Mouse (Mus musculus) liver, adult (tissue): ENCODE results near the gene Rnf224.

ENCODE experiments used
- GATA4 ChIP-seq: IDR thresholded peaks from 2 replicates; pipeline ENCODE4 v1.6.1; 2014; ENCODE audit warnings: mild to moderate bottlenecking, low read length; ENCODE audit not compliant: insufficient replicate concordance

The Rnf224 gene

DNA sequence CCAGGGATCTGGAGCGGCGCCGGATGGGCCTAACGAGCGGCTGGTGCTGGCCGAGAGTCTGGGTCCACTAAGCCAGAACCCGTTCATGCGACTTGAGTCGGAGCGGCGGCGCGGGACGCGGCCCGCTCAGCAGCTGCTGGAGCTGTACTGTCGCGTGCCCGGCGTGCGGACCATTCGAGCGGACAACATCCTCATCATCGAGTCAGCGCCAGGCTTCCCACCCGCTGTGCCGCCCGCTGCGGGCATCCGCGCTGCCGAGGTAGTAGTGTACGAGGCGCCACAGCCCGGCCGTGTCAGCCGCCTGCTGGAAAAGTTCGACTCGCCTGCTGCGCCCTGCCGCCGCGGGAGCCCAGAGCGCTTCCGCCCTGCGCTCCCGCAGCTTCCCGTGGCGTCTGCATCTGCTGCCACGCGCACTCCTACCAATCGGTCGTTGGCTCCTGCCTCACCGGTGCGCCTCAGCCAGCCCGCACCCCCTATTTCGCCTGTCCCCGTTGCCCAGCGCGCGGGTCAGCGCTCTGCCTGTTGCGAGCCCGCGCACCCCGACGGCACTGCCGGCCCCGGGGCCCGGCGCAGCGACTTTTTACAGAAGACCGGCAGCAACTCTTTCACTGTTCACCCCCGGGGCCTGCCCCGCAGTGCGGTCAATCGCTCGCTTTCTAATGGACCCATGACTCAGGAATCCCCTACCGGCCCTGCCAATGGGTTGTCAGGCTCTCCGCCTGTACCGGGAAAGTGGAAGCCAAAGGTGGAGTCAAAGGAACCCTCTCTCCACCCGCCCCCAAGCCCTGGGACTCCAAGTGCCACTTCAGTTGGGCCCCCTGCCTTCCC lies 26.4 kb upstream of the Rnf224 start:
- no peak for TF ChIP-seq GATA4

DNA sequence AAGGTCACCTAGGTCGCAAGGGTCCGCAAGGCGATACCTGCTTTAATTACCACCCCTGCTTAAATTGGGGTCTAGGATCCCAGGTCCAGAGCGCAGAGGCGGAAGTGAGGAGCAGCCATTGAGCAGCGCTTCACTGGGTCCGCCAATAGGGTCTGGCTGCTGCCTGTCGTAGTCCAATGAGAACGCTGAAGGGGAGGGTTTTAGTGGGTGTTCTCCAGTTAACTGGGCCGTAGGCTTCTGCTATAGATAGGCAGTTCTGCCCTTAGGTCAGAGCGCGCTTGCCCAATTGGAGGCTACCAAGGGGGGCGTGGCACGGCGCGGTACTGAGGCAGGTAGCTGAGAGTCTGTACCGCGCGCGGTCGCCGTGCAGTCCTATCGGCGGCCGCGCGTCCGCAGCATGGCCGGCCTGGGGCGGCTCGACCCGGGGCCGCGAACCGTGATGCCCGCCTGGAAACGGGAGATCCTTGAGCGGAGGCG lies 25.7 kb upstream of the Rnf224 start, which contains the start of gene Tprn:
Gene Tprn (plus strand): TSS at position 328 of the 477 bp plus-strand sequence.
- peak; percentile 29; the same call in 1 of the 2 replicates for TF ChIP-seq GATA4

DNA sequence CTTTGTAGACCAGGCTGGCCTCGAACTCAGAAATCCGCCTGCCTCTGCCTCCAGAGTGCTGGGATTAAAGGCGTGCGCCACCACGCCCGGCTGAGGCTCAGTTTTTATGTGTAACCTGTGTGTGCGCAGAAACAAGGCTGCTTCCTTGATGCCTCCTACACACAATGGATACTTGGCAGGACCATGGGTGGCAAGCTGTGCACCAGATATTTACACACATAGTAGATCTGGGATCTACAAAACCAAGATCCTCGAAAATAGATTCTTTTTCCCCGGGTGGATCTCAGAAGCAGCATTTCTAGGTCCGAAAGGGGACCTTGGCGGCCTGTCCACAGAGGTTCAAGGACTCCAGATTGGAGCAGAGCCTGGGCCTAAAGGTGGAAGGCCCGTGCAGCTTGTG lies 25.3 kb upstream of the Rnf224 start:
- no peak for TF ChIP-seq GATA4

DNA sequence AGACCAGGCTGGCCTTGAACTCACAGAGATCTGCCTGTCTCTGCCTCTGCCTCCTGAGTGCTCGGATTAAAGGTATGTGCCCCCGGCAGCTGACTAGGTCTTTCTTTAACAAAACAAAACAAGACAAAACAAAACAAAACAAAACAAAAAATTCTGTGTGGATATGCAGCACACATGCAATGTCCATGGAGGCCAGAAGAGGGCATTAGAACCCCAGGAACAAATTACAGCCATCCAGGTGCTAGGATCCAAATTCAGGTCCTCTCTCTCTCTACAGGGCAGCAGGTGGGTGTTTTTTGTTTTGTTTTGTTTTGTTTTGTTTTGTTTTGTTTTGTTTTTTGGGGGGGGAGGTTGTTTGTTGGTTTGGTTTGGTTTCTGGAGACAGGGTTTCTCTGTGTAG lies 22.3 kb upstream of the Rnf224 start:
- TF ChIP-seq GATA4: no peak

DNA sequence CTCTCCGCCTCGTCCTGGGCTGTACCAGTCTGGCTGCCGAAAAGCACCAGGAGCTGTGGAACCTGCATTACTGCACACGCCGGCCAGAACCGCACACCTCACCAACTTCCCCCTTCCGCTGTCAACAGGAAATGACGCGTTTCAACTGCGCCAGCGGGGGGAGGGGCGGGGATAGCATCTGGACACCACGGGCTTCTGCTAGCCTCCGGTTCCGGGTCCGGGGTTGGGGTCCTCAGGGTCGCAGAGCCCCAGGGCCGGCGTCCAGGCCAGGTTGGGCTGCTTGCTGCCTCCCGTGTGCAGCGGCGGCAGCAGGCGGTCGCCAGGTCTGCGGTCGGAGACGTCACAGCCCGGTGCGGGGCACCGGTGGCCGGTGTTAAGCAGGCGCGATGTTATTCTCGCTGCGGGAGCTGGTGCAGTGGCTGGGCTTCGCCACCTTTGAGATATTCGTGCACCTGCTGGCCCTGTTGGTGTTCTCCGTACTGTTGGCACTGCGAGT lies 18.7 kb upstream of the Rnf224 start, which contains the start of gene Tmem203:
Gene Tmem203 (plus strand): TSS at position 156 of the 496 bp plus-strand sequence.
- no peak; the same call in 1 of the 2 replicates for TF ChIP-seq GATA4

DNA sequence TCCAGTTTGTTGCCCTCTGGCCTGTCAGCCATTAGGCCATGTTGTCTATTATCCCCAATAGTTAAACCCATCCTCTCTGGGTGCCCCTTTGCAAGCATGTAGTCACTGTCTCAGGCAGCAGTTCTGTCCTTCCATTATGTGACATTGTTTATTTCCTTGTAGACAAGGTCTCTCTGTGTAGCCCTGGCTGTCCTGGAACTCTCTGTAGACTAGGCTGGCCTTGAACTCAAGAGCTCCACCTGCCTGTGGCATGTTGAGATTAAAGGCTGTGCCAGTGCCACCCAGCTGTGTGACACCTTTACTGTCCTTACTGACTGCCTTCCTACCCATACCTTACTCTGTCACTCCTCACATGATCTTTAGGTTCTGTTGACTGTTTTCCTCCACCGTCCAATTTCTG lies 15.7 kb upstream of the Rnf224 start:
- no peak for TF ChIP-seq GATA4

DNA sequence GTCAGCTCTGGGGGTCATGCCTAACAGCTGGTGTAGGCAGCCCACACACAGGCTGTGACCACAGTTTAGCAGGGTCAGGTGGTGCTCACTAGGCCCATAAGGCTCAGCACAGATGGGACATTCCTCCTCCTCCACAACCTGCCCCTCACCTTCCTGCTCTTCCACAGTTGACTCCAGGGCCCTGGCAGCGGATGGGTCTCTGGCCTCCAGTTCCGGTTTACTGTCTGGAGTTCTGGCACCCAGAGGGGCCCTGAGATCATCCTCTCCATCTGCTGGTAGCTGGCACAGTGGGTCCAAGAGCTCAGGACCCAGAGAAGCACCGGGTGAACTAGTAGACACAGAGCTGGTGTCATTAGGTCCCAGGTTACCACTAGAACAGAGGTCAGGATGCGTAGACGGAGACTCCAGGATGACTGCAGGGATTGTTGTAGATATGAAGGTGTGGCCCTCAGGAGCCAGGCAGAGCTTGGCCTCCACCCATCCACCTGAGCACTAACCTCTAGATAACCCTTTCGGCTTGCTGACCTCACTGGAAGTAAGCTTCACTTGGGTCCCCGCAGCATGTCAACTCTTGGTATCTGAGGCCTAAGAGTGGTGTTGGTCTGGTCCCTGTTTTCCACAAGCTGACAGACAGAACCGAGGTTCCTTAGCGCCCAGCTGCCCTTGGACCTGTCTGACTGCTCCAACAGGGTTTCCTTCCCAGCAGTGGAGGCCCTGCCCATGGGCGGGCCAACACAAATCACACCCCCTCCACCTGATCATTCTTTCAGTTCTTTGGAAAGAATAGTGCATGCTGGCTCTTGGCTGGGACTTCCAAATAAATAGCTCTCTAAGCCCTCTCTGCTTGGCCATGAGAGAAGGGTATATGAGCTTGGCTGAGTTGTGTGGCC lies 9.8 kb upstream of the Rnf224 start, which contains the start of gene AL732309.1:
Gene AL732309.1 (minus strand): TSS at position 681 of the 890 bp plus-strand sequence.
- TF ChIP-seq GATA4: no peak

DNA sequence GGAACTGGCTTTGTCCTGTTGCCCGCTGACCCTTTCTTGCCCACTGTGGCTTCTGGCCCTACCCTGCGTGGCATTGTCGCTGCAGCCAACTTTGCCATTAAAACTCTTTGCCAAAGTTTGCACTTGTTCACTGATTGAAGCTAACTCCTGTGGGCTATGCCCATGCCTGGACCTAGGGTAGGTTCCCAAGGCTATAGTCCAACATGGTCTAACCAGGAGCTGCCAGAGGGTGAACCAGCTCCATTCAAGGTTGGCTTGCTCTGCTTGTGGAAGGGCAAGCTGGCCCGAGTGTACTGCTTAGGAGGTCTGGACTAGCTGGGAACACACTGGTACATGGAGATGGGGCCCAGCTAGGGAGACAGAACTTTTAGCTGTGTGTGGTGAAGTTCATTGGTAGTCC lies 7.6 kb upstream of the Rnf224 start:
- TF ChIP-seq GATA4: no peak

DNA sequence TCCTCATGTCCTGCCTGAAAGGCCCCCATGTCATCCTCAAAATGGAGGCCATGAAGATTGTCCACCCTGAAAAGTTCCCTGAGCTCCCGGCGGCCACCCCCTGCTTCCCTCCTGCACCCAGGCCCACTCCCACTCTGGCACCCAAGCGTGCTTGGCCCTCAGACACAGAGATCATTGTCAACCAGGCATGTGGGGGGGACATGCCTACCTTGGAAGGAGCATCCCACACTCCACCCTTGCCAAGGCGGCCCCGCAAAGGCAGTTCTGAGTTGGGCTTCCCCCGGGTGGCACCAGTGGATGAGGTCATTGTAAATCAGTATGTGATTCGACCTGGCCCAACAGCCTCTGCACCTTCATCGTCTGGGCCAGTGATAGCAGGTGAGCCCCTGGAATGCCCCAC lies 6.8 kb upstream of the Rnf224 start:
- TF ChIP-seq GATA4: no peak

DNA sequence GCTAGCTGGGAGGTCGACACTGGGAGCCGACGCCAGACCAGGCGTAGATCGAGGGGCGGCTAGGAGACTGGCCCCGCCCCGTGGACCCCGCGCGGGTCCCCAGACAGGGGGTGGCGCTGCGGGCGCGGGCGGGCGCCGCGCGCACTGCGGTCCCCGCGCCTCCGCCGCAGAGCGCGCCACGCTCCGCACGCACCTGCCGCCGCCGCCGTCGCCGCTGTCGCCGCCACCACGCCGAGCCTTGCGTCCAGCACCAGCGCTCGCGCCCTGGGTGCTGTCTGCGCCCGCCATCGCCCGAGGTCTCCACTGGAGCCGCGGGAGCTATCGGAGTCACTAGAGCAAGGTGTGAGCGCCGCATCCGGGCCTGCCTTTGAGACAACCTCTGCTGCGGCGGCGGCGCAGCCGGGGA lies 5.5 kb upstream of the Rnf224 start, which contains the start of the genes Rnf208 and Cysrt1:
Gene Rnf208 (plus strand): TSS at position 155 of the 406 bp plus-strand sequence.
Gene Cysrt1 (minus strand): TSS at position 352 of the 406 bp plus-strand sequence.
- TF ChIP-seq GATA4: no peak

DNA sequence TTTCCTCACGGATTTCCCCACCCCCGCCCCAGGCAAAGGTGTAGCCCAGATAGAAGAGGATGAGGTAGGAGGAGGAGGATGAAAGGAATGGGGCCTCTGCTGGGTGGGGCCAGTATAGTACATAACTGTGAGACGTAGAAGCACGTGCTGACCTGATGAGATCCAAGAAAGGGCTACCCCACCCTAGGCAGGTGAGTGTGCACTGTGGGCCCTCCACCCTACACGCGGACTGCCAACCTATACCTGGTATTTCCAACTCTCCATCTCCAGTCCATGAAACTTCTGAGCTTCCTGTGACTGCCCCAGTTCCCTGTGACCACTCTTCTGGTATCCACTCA lies 4.8 kb upstream of the Rnf224 start:
- TF ChIP-seq GATA4: no peak

DNA sequence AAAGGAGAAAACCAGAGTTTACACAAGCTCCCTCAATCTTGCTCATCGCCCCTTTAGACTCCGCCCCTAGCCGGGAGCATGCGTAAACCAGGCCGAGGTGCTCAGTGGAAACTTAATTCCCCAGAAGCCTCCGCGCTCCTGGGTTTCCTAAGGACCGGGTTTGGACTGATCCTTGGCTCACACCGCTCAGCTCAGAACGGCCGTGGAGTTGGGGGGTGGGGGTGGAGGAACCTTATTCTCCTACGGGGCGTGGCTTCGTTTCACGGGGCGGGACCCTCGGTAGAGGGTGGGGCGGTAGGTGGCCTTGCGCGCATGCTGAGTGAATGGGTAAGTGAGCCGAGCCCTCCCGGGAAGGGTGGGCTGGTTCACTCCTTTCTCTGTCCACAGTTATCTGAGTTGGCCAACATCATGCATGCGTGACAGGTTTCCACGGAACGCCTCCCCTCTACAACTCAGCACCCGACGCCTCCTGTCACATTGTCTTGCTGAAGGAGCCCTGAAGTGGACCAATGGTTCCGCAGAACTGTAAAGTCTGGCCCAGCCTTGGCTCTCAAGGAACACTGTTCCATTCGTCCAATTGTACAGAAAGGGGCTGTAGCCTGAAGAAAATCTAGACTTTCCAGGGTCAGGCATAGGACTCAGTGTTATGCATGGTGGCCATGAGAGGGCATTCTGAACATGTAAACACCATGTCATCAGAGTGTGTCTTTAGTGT lies 4.3 kb upstream of the Rnf224 start:
- TF ChIP-seq GATA4: no peak

DNA sequence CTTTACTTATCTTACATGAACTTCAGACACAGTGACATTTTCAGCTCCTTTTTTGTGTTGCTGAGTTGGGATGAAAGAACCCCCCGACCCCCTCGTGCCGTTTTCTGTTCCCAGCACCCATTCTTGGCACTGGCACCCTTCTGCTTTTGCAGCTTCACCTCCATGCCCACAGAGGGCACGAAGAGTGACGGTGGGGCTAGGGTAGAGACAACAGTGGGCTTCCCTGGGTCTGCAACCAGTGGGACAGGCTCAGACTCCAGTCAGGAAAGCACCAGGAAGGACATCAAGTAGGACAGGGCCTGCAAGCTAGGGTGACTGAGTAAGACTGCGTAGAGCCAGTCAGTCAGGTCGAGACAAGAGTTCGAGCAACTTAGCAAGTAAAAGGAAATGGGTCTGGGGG lies 3.7 kb upstream of the Rnf224 start:
- TF ChIP-seq GATA4: no peak

DNA sequence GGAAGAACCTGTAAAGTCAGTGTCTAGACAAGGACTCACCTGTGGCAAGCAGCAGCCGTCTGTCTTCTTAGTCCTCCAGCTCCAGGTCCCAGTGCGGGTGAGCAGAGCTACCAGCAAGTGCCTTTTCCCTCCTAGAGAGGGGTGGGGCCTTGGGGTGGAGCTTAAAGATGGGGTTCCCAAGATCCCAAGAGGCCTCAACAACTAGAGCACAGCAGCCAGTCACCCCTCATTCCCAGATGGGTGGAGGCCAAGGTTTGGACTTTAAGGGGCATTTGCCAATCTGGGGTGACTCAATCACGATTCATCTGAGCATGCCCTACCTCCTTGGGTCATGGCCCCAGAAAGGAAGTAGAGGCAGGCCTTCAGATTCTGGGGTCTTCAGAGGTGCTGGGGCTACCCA lies 3.2 kb upstream of the Rnf224 start:
- no peak for TF ChIP-seq GATA4

DNA sequence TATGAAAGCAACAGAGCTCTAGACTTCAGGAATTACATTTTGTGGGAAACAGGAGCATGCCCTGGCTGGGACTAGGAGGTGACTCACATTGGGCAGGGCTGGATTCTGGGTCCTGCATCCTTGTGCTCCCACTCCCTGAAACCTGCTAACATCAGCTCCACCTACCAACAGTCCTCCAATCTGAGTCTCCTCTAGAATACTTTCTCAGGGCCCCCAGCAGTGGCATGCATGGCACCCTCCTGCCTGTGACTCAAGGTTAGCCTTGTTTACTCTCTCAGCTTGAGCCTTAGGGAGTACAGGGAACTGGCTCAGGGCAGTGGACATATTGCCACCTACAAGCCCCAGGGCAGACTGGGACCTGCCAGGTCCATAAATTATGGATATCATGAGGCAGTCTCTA lies 1.5 kb upstream of the Rnf224 start:
- no peak for TF ChIP-seq GATA4

DNA sequence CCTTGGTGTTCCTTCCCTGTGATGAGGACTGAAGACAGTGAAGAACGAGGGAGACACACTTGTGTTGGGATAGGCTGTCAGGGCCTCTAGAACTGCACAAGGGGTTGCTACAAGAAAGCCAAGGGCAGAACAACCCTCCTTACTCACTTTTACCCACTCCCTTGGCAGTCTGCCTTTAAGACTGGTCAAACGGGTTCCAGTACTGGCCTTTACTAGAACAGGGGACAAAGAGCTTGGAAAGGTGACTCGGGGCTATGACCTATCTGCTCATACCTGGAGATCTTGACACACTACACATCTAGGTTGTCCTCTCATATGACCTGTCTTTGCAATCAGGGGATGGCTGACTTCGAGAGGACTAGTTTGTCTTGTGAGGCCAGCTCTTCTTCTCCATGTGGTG lies 935 bp upstream of the Rnf224 start:
- no peak for TF ChIP-seq GATA4
